19 mouse cellular contexts compared by ENCODE assay signal in genomic region chr5:44217041-44217684, GRCm38 (mm10). TPM values are rescaled to one million over a fixed set of nuclear protein-coding genes. Genes with fewer than 3 reads are reported as not detected.
DNase-seq lines count a peak whose midpoint lies in the region; ATAC-seq lines count a peak whose summit lies in the region.
"Had no signal": no experiment of that assay in that cellular context is flagged by ENCODE, and none has a peak within 500 bp of the region (broad histone marks: within the 10 kb centered on the region; RNA-seq: fewer than 3 reads in every experiment).

No protein-coding gene starts in this region.

- peaks cover 2% of the 10 kb centered on the region for H3K36me3 ChIP-seq in heart, embryonic 16.5 days (ENCODE audit: control insufficient read depth, insufficient read depth)
- peaks cover 12% of the 10 kb centered on the region; the same call in 1 of the 2 replicates for H3K36me3 ChIP-seq in heart, embryonic 12.5 days
- H3K36me3 ChIP-seq in embryonic facial prominence, embryonic 14.5 days (ENCODE audit: control insufficient read depth, insufficient read depth, low read length): peaks cover 9% of the 10 kb centered on the region; the same call in 1 of the 2 replicates
- peaks cover 6% of the 10 kb centered on the region; the same call in 1 of the 2 replicates for H3K36me3 ChIP-seq in splenic B cell, adult 2 months (ENCODE audit: control insufficient read depth, insufficient read depth, low read length, poor library complexity, severe bottlenecking)
- H3K36me3 ChIP-seq in hindbrain, embryonic 13.5 days: peaks cover 21% of the 10 kb centered on the region

- H3K4me2 ChIP-seq in heart, embryonic 16.5 days (ENCODE audit: low read depth, low read length): no peak overlapping the region
- H3K4me2 ChIP-seq in heart, embryonic 12.5 days: no peak overlapping the region
- peak overlapping the region; percentile 25 for H3K4me2 ChIP-seq in embryonic facial prominence, embryonic 14.5 days (ENCODE audit: low read depth, low read length)
- no peak overlapping the region for H3K4me2 ChIP-seq in hindbrain, embryonic 13.5 days
- H3K4me2 ChIP-seq: neural tube, embryonic 13.5 days had no signal

- WGBS in heart, embryonic 16.5 days: 79% methylated on average over 8 of the region's 8 CpGs
- 85% methylated on average over 8 of the region's 8 CpGs for WGBS in heart, embryonic 12.5 days
- 54% methylated on average over 8 of the region's 8 CpGs for WGBS in embryonic facial prominence, embryonic 14.5 days
- WGBS in hindbrain, embryonic 13.5 days: 83% methylated on average over 8 of the region's 8 CpGs

- ATAC-seq in heart, embryonic 16.5 days (replicated peaks; ENCODE audit: extremely low read depth, insufficient read depth, low FRiP score): no peak
- ATAC-seq in heart, embryonic 12.5 days (ENCODE audit: insufficient number of reproducible peaks, low FRiP score): no peak
- peak; percentile 84 for ATAC-seq in embryonic facial prominence, embryonic 14.5 days (ENCODE audit: low read depth)
- no peak for ATAC-seq in monocyte, adult 5-6 weeks (replicated peaks; ENCODE audit: insufficient number of reproducible peaks, low FRiP score, low TSS enrichment, poor library complexity, severe bottlenecking)
- no peak for ATAC-seq in hindbrain, embryonic 13.5 days (ENCODE audit: low FRiP score)
- ATAC-seq: hindbrain, embryonic 16.5 days had no signal

- H3K9ac ChIP-seq in heart, embryonic 16.5 days (ENCODE audit: low read length): no peak overlapping the region
- no peak overlapping the region for H3K9ac ChIP-seq in heart, embryonic 12.5 days
- H3K9ac ChIP-seq in embryonic facial prominence, embryonic 14.5 days (ENCODE audit: low read depth, low read length): no peak overlapping the region
- no peak overlapping the region for H3K9ac ChIP-seq in hindbrain, embryonic 13.5 days
- H3K9ac ChIP-seq: neural tube, embryonic 13.5 days had no signal

- no peak overlapping the region for H3K4me3 ChIP-seq in heart, embryonic 16.5 days (ENCODE audit: low read length)
- H3K4me3 ChIP-seq in heart, embryonic 12.5 days: no peak overlapping the region
- no peak overlapping the region for H3K4me3 ChIP-seq in embryonic facial prominence, embryonic 14.5 days (ENCODE audit: low read depth, low read length)
- no peak overlapping the region for H3K4me3 ChIP-seq in hindbrain, embryonic 13.5 days
- H3K4me3 ChIP-seq: left cerebral cortex, adult 2 months; neural tube, embryonic 13.5 days had no signal

- DNase-seq in thymus, postnatal 14 days: peak; percentile 22
- no peak for DNase-seq in thymus, adult 18-20 months
- peak; percentile 59 for DNase-seq in embryonic facial prominence, embryonic 14.5 days (ENCODE audit: low spot score)
- DNase-seq in splenic B cell, adult 2 months (ENCODE audit: low read depth, low spot score): peak; percentile 37
- DNase-seq: B cell, adult 2 months; cerebellum, adult 9-10 months; gastrocnemius, postnatal 14 days; heart, postnatal 14 days; kidney, adult 9 months; liver; lung, adult 18-20 months; lung, postnatal 36 days had no signal

- H3K27me3 ChIP-seq in heart, embryonic 16.5 days (ENCODE audit: control insufficient read depth, insufficient read depth, low read length): no peaks in the 10 kb centered on the region
- no peaks in the 10 kb centered on the region for H3K27me3 ChIP-seq in heart, embryonic 12.5 days (replicated peaks)
- no peaks in the 10 kb centered on the region for H3K27me3 ChIP-seq in embryonic facial prominence, embryonic 14.5 days (replicated peaks; ENCODE audit: control insufficient read depth, insufficient read depth, low read length)
- no peaks in the 10 kb centered on the region for H3K27me3 ChIP-seq in splenic B cell, adult 2 months (ENCODE audit: control insufficient read depth, insufficient read depth, low read length, poor library complexity, severe bottlenecking)
- no peaks in the 10 kb centered on the region for H3K27me3 ChIP-seq in hindbrain, embryonic 13.5 days
- H3K27me3 ChIP-seq: neural tube, embryonic 13.5 days had no signal

- no peaks in the 10 kb centered on the region; the same call in 1 of the 2 replicates for H3K4me1 ChIP-seq in heart, embryonic 16.5 days (ENCODE audit: control insufficient read depth, insufficient read depth, low read length)
- H3K4me1 ChIP-seq in heart, embryonic 12.5 days (replicated peaks): no peaks in the 10 kb centered on the region; the same call in 1 of the 2 replicates
- H3K4me1 ChIP-seq in embryonic facial prominence, embryonic 14.5 days (ENCODE audit: control insufficient read depth, insufficient read depth, low read length): 0 out of 2 replicates have a peak, but pooled peaks cover 4% of the 10 kb centered on the region
- no peaks in the 10 kb centered on the region for H3K4me1 ChIP-seq in hindbrain, embryonic 13.5 days (replicated peaks)
- H3K4me1 ChIP-seq: neural tube, embryonic 13.5 days had no signal

- H3K27ac ChIP-seq in heart, embryonic 16.5 days (ENCODE audit: low read length): peak overlapping the region; percentile 17; the same call in 1 of the 2 replicates
- H3K27ac ChIP-seq in heart, embryonic 12.5 days (ENCODE audit: poor library complexity, severe bottlenecking): no peak overlapping the region
- 0 out of 2 replicates have a peak overlapping the region, but pooled peaks have one; percentile 58 for H3K27ac ChIP-seq in embryonic facial prominence, embryonic 14.5 days (replicated peaks; ENCODE audit: low read depth, low read length)
- no peak overlapping the region for H3K27ac ChIP-seq in hindbrain, embryonic 13.5 days
- H3K27ac ChIP-seq: left cerebral cortex, adult 2 months; neural tube, embryonic 13.5 days had no signal

- no peaks in the 10 kb centered on the region for H3K9me3 ChIP-seq in heart, embryonic 16.5 days (replicated peaks; ENCODE audit: control insufficient read depth, low read length)
- no peaks in the 10 kb centered on the region for H3K9me3 ChIP-seq in heart, embryonic 12.5 days (replicated peaks)
- H3K9me3 ChIP-seq in embryonic facial prominence, embryonic 14.5 days (ENCODE audit: control insufficient read depth, low read length): no peaks in the 10 kb centered on the region
- no peaks in the 10 kb centered on the region for H3K9me3 ChIP-seq in hindbrain, embryonic 13.5 days
- H3K9me3 ChIP-seq: neural tube, embryonic 13.5 days had no signal

RNA-seq across cellular contexts. Expression of gene Tapt1, which starts 9.3 kb away (rescaled TPM):
- 27.4 and 29.5 TPM in 2 replicates for polyA plus RNA-seq in heart, embryonic 16.5 days (2015; fragmentation: Nextera tagmentation; extraction: Ambion mirVana)
- polyA plus RNA-seq in heart, embryonic 12.5 days (2016; fragmentation: Nextera tagmentation; extraction: Ambion mirVana): 28.3 and 32.6 TPM in 2 replicates
- polyA plus RNA-seq in embryonic facial prominence, embryonic 14.5 days (2014; fragmentation: Nextera tagmentation; extraction: Ambion mirVana): 34.5 and 37.6 TPM in 2 replicates
- total RNA-seq in monocyte, adult 5-6 weeks (2017): 60.4 to 82.0 TPM (median 80.8 TPM) in 3 replicates
- 28.3 and 30.6 TPM in 2 replicates for polyA plus RNA-seq in hindbrain, embryonic 13.5 days (2015; fragmentation: Nextera tagmentation; extraction: Ambion mirVana)

Comparison
In these comparisons a context has a peak if more than half of its experiments do, and no peak if none do; other contexts are left out.
1. H3K27ac ChIP-seq: peak in heart, embryonic 16.5 days (single experiment) and embryonic facial prominence, embryonic 14.5 days (single experiment); none in heart, embryonic 12.5 days (single experiment) and hindbrain, embryonic 13.5 days (single experiment).
2. DNase-seq: peak in thymus, postnatal 14 days (single experiment), embryonic facial prominence, embryonic 14.5 days (single experiment) and splenic B cell, adult 2 months (single experiment); none in thymus, adult 18-20 months (0 of 2).